Mouse (Mus musculus): ENCODE measurements at regions not wholly inside any gene's neighbourhood (a gene's known extent, or its start where the extent isn't known, plus 50 kb on each side); places are given as distances from the start of the nearest gene placed in this dataset.

- no peak for TF ChIP-seq POLR2A (IDR thresholded peaks at IDR 0.05; ENCODE audit: insufficient read depth, low read depth, low read length)
- TF ChIP-seq CTCF (IDR thresholded peaks at IDR 0.05), result no peak
- TF ChIP-seq EP300 (IDR thresholded peaks at IDR 0.05; ENCODE audit: insufficient read depth, low read depth, low read length), result no peak
Measured at GRCm38 (mm10) chr15:59953857-59954256, 62.6 kb downstream of the 4933412E24Rik start.
